Mouse (Mus musculus) ovary, adult 18-20 months (tissue): Measurements from ENCODE around the gene Ap3b1.

Experiments
- DNase-seq: peaks from one replicate; pipeline ENCODE4 v3.0.0; 2022; ENCODE audit warnings: low spot score, mixed read lengths

Gene Ap3b1

GRCm38 (mm10) chr13:94595701-94596361, 237.1 kb downstream of the Ap3b1 start:
- DNase-seq: no peak

GRCm38 (mm10) chr13:94596386-94597033, 237.8 kb downstream of the Ap3b1 start:
- no peak for DNase-seq

- DNase-seq: no peak
These were observed 241.0 kb downstream of the Ap3b1 start for GRCm38 (mm10) chr13:94599718-94600117.

GRCm38 (mm10) chr13:94607035-94607860, 248.5 kb downstream of the Ap3b1 start:
- no peak for DNase-seq

GRCm38 (mm10) chr13:94607861-94608223, 249.1 kb downstream of the Ap3b1 start:
- no peak for DNase-seq

- no peak for DNase-seq
These were observed 249.7 kb downstream of the Ap3b1 start for GRCm38 (mm10) chr13:94608420-94608831.

GRCm38 (mm10) chr13:94608947-94609346, 250.2 kb downstream of the Ap3b1 start:
- peak; percentile 30 for DNase-seq
